Mouse (Mus musculus): ENCODE data around the gene Chchd10. TPM values are rescaled to one million over a fixed set of nuclear protein-coding genes. Genes with fewer than 3 reads are reported as not detected.

Gene Chchd10
- polyA plus RNA-seq, 1 experiment from 2014 or later, result 218 TPM

- Histone ChIP-seq H3K4me3 (ENCODE audit: low read length) (no peak overlapping the region), H3K9me3 (ENCODE audit: control insufficient read depth, low read length) (no peaks in the 10 kb centered on the region), H3K27ac (ENCODE audit: low read depth, low read length) (no peak overlapping the region), H3K27me3 (replicated peaks; ENCODE audit: control insufficient read depth, insufficient read depth, low read length) (no peaks in the 10 kb centered on the region), H3K9ac (ENCODE audit: low read depth, low read length) (no peak overlapping the region), H3K36me3 (ENCODE audit: control insufficient read depth, insufficient read depth, low read length) (peaks cover 10% of the 10 kb centered on the region), H3K4me2 (ENCODE audit: low read length) (peak overlapping the region; percentile 18; the same call in 1 of the 2 replicates), H3K4me1 (ENCODE audit: control insufficient read depth, insufficient read depth, low read depth, low read length) (peaks cover 28% of the 10 kb centered on the region)
- WGBS, result 82% methylated on average over 5 of the region's 5 CpGs
- ATAC-seq, result no peak
These were observed 13.9 kb upstream of the Chchd10 start for GRCm38 (mm10) chr10:75919026-75919425.

GRCm38 (mm10) chr10:75921026-75921725 lies 11.8 kb upstream of the Chchd10 start, which contains the start of gene Smarcb1:
TSS of gene Smarcb1 (minus strand) at chr10:75921617.
- peak within 1 kb of the TSS; percentile 99 for H3K27ac ChIP-seq (ENCODE audit: low read depth, low read length)
- peaks cover 28% of the 10 kb centered on the region for H3K4me1 ChIP-seq (ENCODE audit: control insufficient read depth, insufficient read depth, low read depth, low read length)
- WGBS, result 0% methylated on average over 71 of the region's 76 CpGs
- no peaks in the 10 kb centered on the region for H3K9me3 ChIP-seq (ENCODE audit: control insufficient read depth, low read length)
- H3K9ac ChIP-seq (ENCODE audit: low read depth, low read length), result peak within 1 kb of the TSS; percentile 90
- H3K27me3 ChIP-seq (replicated peaks; ENCODE audit: control insufficient read depth, insufficient read depth, low read length), result no peaks in the 10 kb centered on the region
- H3K4me2 ChIP-seq (ENCODE audit: low read length), result peak within 1 kb of the TSS; percentile 87
- H3K4me3 ChIP-seq (ENCODE audit: low read length), result peak within 1 kb of the TSS; percentile 83
- H3K36me3 ChIP-seq (ENCODE audit: control insufficient read depth, insufficient read depth, low read length), result peaks cover 3% of the 10 kb centered on the region
- ATAC-seq, result peak; percentile 92

- 4% methylated on average over 22 of the region's 22 CpGs for WGBS
- Histone ChIP-seq H3K9me3 (ENCODE audit: control insufficient read depth, low read length) (no peaks in the 10 kb centered on the region), H3K4me1 (ENCODE audit: control insufficient read depth, insufficient read depth, low read depth, low read length) (peaks cover 28% of the 10 kb centered on the region)
These were observed 11.0 kb upstream of the Chchd10 start for GRCm38 (mm10) chr10:75921726-75922560.

GRCm38 (mm10) chr10:75924324-75924723 lies 8.6 kb upstream of the Chchd10 start:
- H3K9ac ChIP-seq (ENCODE audit: low read depth, low read length), result no peak overlapping the region
- no peak overlapping the region for H3K27ac ChIP-seq (ENCODE audit: low read depth, low read length)
- H3K36me3 ChIP-seq (ENCODE audit: control insufficient read depth, insufficient read depth, low read length), result no peaks in the 10 kb centered on the region
- no peaks in the 10 kb centered on the region for H3K27me3 ChIP-seq (replicated peaks; ENCODE audit: control insufficient read depth, insufficient read depth, low read length)
- ATAC-seq, result no peak
- 59% methylated on average over 2 of the region's 2 CpGs for WGBS
- peaks cover 18% of the 10 kb centered on the region for H3K4me1 ChIP-seq (ENCODE audit: control insufficient read depth, insufficient read depth, low read depth, low read length)
- no peak overlapping the region for H3K4me2 ChIP-seq (ENCODE audit: low read length)
- H3K9me3 ChIP-seq (ENCODE audit: control insufficient read depth, low read length), result no peaks in the 10 kb centered on the region
- H3K4me3 ChIP-seq (ENCODE audit: low read length), result no peak overlapping the region

More at GRCm38 (mm10) chr10:75921726-75922560, 11.0 kb upstream of the Chchd10 start:
- ATAC-seq, result peak; percentile 59
- Histone ChIP-seq H3K4me2 (ENCODE audit: low read length) (peak overlapping the region; percentile 87), H3K9ac (ENCODE audit: low read depth, low read length) (peak overlapping the region; percentile 90), H3K27me3 (replicated peaks; ENCODE audit: control insufficient read depth, insufficient read depth, low read length) (no peaks in the 10 kb centered on the region), H3K27ac (ENCODE audit: low read depth, low read length) (peak overlapping the region; percentile 99), H3K4me3 (ENCODE audit: low read length) (peak overlapping the region; percentile 83), H3K36me3 (ENCODE audit: control insufficient read depth, insufficient read depth, low read length) (no peaks in the 10 kb centered on the region)

GRCm38 (mm10) chr10:75926396-75926795 lies 6.5 kb upstream of the Chchd10 start:
- Histone ChIP-seq H3K4me3 (ENCODE audit: low read length) (no peak overlapping the region), H3K9me3 (ENCODE audit: control insufficient read depth, low read length) (no peaks in the 10 kb centered on the region), H3K9ac (ENCODE audit: low read depth, low read length) (no peak overlapping the region), H3K36me3 (ENCODE audit: control insufficient read depth, insufficient read depth, low read length) (no peaks in the 10 kb centered on the region), H3K27me3 (replicated peaks; ENCODE audit: control insufficient read depth, insufficient read depth, low read length) (no peaks in the 10 kb centered on the region), H3K4me2 (ENCODE audit: low read length) (no peak overlapping the region), H3K27ac (ENCODE audit: low read depth, low read length) (no peak overlapping the region), H3K4me1 (ENCODE audit: control insufficient read depth, insufficient read depth, low read depth, low read length) (peaks cover 14% of the 10 kb centered on the region)
- WGBS, result 73% methylated on average over 13 of the region's 13 CpGs
- ATAC-seq, result no peak

- Histone ChIP-seq H3K27me3 (replicated peaks; ENCODE audit: control insufficient read depth, insufficient read depth, low read length) (no peaks in the 10 kb centered on the region), H3K4me2 (ENCODE audit: low read length) (no peak overlapping the region), H3K27ac (ENCODE audit: low read depth, low read length) (no peak overlapping the region), H3K4me1 (ENCODE audit: control insufficient read depth, insufficient read depth, low read depth, low read length) (peaks cover 18% of the 10 kb centered on the region), H3K9ac (ENCODE audit: low read depth, low read length) (no peak overlapping the region), H3K4me3 (ENCODE audit: low read length) (no peak overlapping the region), H3K36me3 (ENCODE audit: control insufficient read depth, insufficient read depth, low read length) (no peaks in the 10 kb centered on the region), H3K9me3 (ENCODE audit: control insufficient read depth, low read length) (no peaks in the 10 kb centered on the region)
- ATAC-seq, result no peak
- WGBS, result 37% methylated on average over 6 of the region's 6 CpGs
These were observed 2.6 kb upstream of the Chchd10 start for GRCm38 (mm10) chr10:75930304-75930703.

- H3K9me3 ChIP-seq (ENCODE audit: control insufficient read depth, low read length), result no peaks in the 10 kb centered on the region
- no peak overlapping the region for H3K27ac ChIP-seq (ENCODE audit: low read depth, low read length)
- H3K9ac ChIP-seq (ENCODE audit: low read depth, low read length), result peak overlapping the region; percentile 48
- peak overlapping the region; percentile 51 for H3K4me3 ChIP-seq (ENCODE audit: low read length)
- 27% methylated on average over 7 of the region's 7 CpGs for WGBS
- peak overlapping the region; percentile 95 for H3K4me2 ChIP-seq (ENCODE audit: low read length)
- peaks cover 18% of the 10 kb centered on the region for H3K4me1 ChIP-seq (ENCODE audit: control insufficient read depth, insufficient read depth, low read depth, low read length)
- H3K27me3 ChIP-seq (replicated peaks; ENCODE audit: control insufficient read depth, insufficient read depth, low read length), result no peaks in the 10 kb centered on the region
- ATAC-seq, result no peak
- no peaks in the 10 kb centered on the region for H3K36me3 ChIP-seq (ENCODE audit: control insufficient read depth, insufficient read depth, low read length)
These were observed 1.6 kb upstream of the Chchd10 start for GRCm38 (mm10) chr10:75931311-75931710.

- H3K9me3 ChIP-seq (ENCODE audit: control insufficient read depth, low read length), result no peaks in the 10 kb centered on the region
- peaks cover 22% of the 10 kb centered on the region for H3K4me1 ChIP-seq (ENCODE audit: control insufficient read depth, insufficient read depth, low read depth, low read length)
- no peaks in the 10 kb centered on the region for H3K36me3 ChIP-seq (ENCODE audit: control insufficient read depth, insufficient read depth, low read length)
- peak; percentile 38 for ATAC-seq
- WGBS, result under 1% methylated on average over 39 of the region's 44 CpGs
- peak overlapping the region; percentile 26; the same call in 1 of the 2 replicates for H3K27ac ChIP-seq (ENCODE audit: low read depth, low read length)
- peak overlapping the region; percentile 78 for H3K9ac ChIP-seq (ENCODE audit: low read depth, low read length)
- H3K4me3 ChIP-seq (ENCODE audit: low read length), result peak overlapping the region; percentile 51
- H3K4me2 ChIP-seq (ENCODE audit: low read length), result peak overlapping the region; percentile 95
- no peaks in the 10 kb centered on the region for H3K27me3 ChIP-seq (replicated peaks; ENCODE audit: control insufficient read depth, insufficient read depth, low read length)
These were observed 750 bp upstream of the Chchd10 start for GRCm38 (mm10) chr10:75932081-75932678.

- no peaks in the 10 kb centered on the region for H3K36me3 ChIP-seq (ENCODE audit: control insufficient read depth, insufficient read depth, low read length)
- H3K27ac ChIP-seq (ENCODE audit: low read depth, low read length), result no peak overlapping the region
- no peak for ATAC-seq
- no peak overlapping the region for H3K4me3 ChIP-seq (ENCODE audit: low read length)
- peaks cover 24% of the 10 kb centered on the region for H3K4me1 ChIP-seq (ENCODE audit: control insufficient read depth, insufficient read depth, low read depth, low read length)
- no peak overlapping the region for H3K9ac ChIP-seq (ENCODE audit: low read depth, low read length)
- WGBS, result 83% methylated on average over 1 of the region's 1 CpGs
- H3K4me2 ChIP-seq (ENCODE audit: low read length), result peak overlapping the region; percentile 74
- no peaks in the 10 kb centered on the region for H3K27me3 ChIP-seq (replicated peaks; ENCODE audit: control insufficient read depth, insufficient read depth, low read length)
- H3K9me3 ChIP-seq (ENCODE audit: control insufficient read depth, low read length), result no peaks in the 10 kb centered on the region
These were observed 2.1 kb downstream of the Chchd10 start for GRCm38 (mm10) chr10:75934991-75935390.

Measured in hindbrain, embryonic 16.5 days (tissue).